Mouse (Mus musculus) embryonic facial prominence, embryonic 11.5 days (tissue): ENCODE measurements around the gene Olfr149. TPM values are rescaled to one million over a fixed set of nuclear protein-coding genes. Genes with fewer than 3 reads are reported as not detected.

Source experiments
- ATAC-seq: fragments of 200-750 bp; cut with Nextera tagmentation; replicated peaks from 2 replicates; pipeline ENCODE4 v1.8.0; 2017; ENCODE audit warnings: low read depth; ENCODE audit not compliant: insufficient number of reproducible peaks, low FRiP score, low TSS enrichment
- DNase-seq: peaks from one replicate; pipeline ENCODE4 v3.0.0-alpha.2; 2015; ENCODE audit warnings: low spot score
- H3K27ac ChIP-seq: fragments of 300-500 bp; sonication (generic); replicated peaks from 2 replicates; pipeline ENCODE4 v1.5.1; 2014; ENCODE audit warnings: mild to moderate bottlenecking, low read depth, low read length, control low read depth
- H3K27me3 ChIP-seq: fragments of 300-500 bp; sonication (generic); 2 replicates; pipeline ENCODE4 v1.6.1; 2014; ENCODE audit warnings: mild to moderate bottlenecking, low read length, moderate library complexity, mixed read lengths; ENCODE audit not compliant: control insufficient read depth, insufficient read depth
- H3K36me3 ChIP-seq: fragments of 300-500 bp; sonication (generic); replicated peaks from 2 replicates; pipeline ENCODE4 v1.6.1; 2014; ENCODE audit warnings: low read depth, mild to moderate bottlenecking, low read length, moderate library complexity, mixed read lengths; ENCODE audit not compliant: control insufficient read depth, insufficient read depth
- H3K4me1 ChIP-seq: fragments of 300-500 bp; sonication (generic); 2 replicates; pipeline ENCODE4 v1.6.1; 2014; ENCODE audit warnings: low read length, mixed read lengths; ENCODE audit not compliant: control insufficient read depth, insufficient read depth
- H3K4me2 ChIP-seq: fragments of 300-500 bp; sonication (generic); 2 replicates; pipeline ENCODE4 v1.6.1; 2014; ENCODE audit warnings: low read depth, mild to moderate bottlenecking, control low read depth, low read length, moderate library complexity
- H3K4me3 ChIP-seq: fragments of 300-500 bp; sonication (generic); 2 replicates; pipeline ENCODE4 v1.5.1; 2014; ENCODE audit warnings: low read depth, low read length, control low read depth
- H3K9ac ChIP-seq: fragments of 300-500 bp; sonication (generic); replicated peaks from 2 replicates; pipeline ENCODE4 v1.6.1; 2014; ENCODE audit warnings: mild to moderate bottlenecking, control low read depth, low read length
- H3K9me3 ChIP-seq: fragments of 300-500 bp; sonication (generic); replicated peaks from 2 replicates; pipeline ENCODE4 v1.6.1; 2016; ENCODE audit warnings: mild to moderate bottlenecking, low read length, inconsistent platforms, mixed read lengths; ENCODE audit not compliant: control insufficient read depth
- WGBS: fragments of 180-500 bp; shearing (Covaris S2); extraction: QIAGEN DNeasy Blood & Tissue Kit; methylation state at CpG from one replicate; pipeline ENCODE4 v1.1.7; 2014; 5-methylcytosine and 5-hydroxymethylcytosine counted together
- polyA plus RNA-seq: library from polyadenylated mRNA; unstranded; fragments of >200 nt; fragmentation: Nextera tagmentation; extraction: Ambion mirVana; gene quantifications from 2 replicates; pipeline ENCODE4 v1.2.1, GENCODE M21; 2014

Gene Olfr149
- polyA plus RNA-seq, 1 experiment from 2014 or later: not detected

DNA sequence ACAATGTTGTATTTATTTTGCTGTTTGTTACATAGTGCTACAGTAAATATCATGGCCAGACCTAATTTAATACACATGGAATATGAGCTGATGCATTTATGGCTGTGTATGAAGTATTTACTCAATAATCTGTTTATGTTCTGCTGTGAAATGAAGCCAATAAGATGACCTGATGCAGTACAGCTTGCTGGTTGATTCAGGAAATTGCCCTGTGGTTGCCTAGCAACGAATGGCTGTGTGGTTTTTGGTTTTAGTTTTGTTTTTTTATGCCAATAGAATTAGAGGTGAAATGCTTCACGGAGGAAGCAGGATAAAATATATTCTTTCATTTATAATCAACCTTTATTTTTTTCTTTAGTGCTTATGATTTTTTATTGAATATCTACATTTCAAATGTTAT lies 27.6 kb downstream of the Olfr149 start:
- no peaks in the 10 kb centered on the region for H3K27me3 ChIP-seq
- no peak overlapping the region for H3K4me2 ChIP-seq
- 68% methylated on average over 2 of the region's 2 CpGs for WGBS
- no peak for ATAC-seq
- no peaks in the 10 kb centered on the region for H3K36me3 ChIP-seq
- no peak for DNase-seq
- H3K9ac ChIP-seq: no peak overlapping the region
- no peaks in the 10 kb centered on the region for H3K4me1 ChIP-seq
- no peak overlapping the region for H3K27ac ChIP-seq
- no peaks in the 10 kb centered on the region for H3K9me3 ChIP-seq
- H3K4me3 ChIP-seq: no peak overlapping the region

- ATAC-seq (no peak), DNase-seq (no peak)
- H3K4me1 ChIP-seq: no peaks in the 10 kb centered on the region
- no peaks in the 10 kb centered on the region for H3K36me3 ChIP-seq
- H3K27ac ChIP-seq: no peak overlapping the region
- 93% methylated on average over 2 of the region's 2 CpGs for WGBS
- H3K4me3 ChIP-seq: no peak overlapping the region
- no peak overlapping the region for H3K4me2 ChIP-seq
- H3K27me3 ChIP-seq: no peaks in the 10 kb centered on the region
- H3K9me3 ChIP-seq: no peaks in the 10 kb centered on the region
- no peak overlapping the region for H3K9ac ChIP-seq
Measured at GRCm38 (mm10) chr9:39678557-39678956, 28.4 kb downstream of the Olfr149 start.

GRCm38 (mm10) chr9:39674820-39675219 lies 32.1 kb downstream of the Olfr149 start:
- H3K9ac ChIP-seq: no peak overlapping the region
- no peak overlapping the region for H3K4me2 ChIP-seq
- no peak overlapping the region for H3K4me3 ChIP-seq
- no peaks in the 10 kb centered on the region for H3K4me1 ChIP-seq
- DNase-seq (no peak), ATAC-seq (no peak)
- no peaks in the 10 kb centered on the region for H3K27me3 ChIP-seq
- H3K36me3 ChIP-seq: no peaks in the 10 kb centered on the region
- H3K27ac ChIP-seq: no peak overlapping the region
- 87% methylated on average over 2 of the region's 2 CpGs for WGBS
- no peaks in the 10 kb centered on the region for H3K9me3 ChIP-seq

GRCm38 (mm10) chr9:39669723-39670122 lies 37.2 kb downstream of the Olfr149 start:
- ATAC-seq: no peak
- H3K4me3 ChIP-seq: no peak overlapping the region
- WGBS: 81% methylated on average over 2 of the region's 2 CpGs

GRCm38 (mm10) chr9:39666905-39667304 lies 40.0 kb downstream of the Olfr149 start, which contains the start of gene Olfr963:
Olfr963 (plus strand) TSS chr9:39667205.
- DNase-seq (no peak), ATAC-seq (no peak)
- H3K36me3 ChIP-seq: no peaks in the 10 kb centered on the region
- no peak within 1 kb of the TSS for H3K4me3 ChIP-seq
- H3K4me1 ChIP-seq: no peaks in the 10 kb centered on the region
- no peak within 1 kb of the TSS for H3K9ac ChIP-seq
- H3K27me3 ChIP-seq: no peaks in the 10 kb centered on the region
- WGBS: 92% methylated on average over 1 of the region's 1 CpGs
- no peak within 1 kb of the TSS for H3K4me2 ChIP-seq
- H3K27ac ChIP-seq: no peak within 1 kb of the TSS
- H3K9me3 ChIP-seq: no peaks in the 10 kb centered on the region

More at GRCm38 (mm10) chr9:39669723-39670122, 37.2 kb downstream of the Olfr149 start:
- Histone ChIP-seq H3K9me3 (no peaks in the 10 kb centered on the region), H3K27ac (no peak overlapping the region), H3K27me3 (no peaks in the 10 kb centered on the region), H3K4me2 (no peak overlapping the region), H3K36me3 (no peaks in the 10 kb centered on the region), H3K9ac (no peak overlapping the region), H3K4me1 (no peaks in the 10 kb centered on the region)
- DNase-seq: no peak

GRCm38 (mm10) chr9:39654756-39655396 lies 52.0 kb downstream of the Olfr149 start:
- Histone ChIP-seq H3K4me3 (no peak overlapping the region), H3K4me2 (no peak overlapping the region), H3K27ac (no peak overlapping the region), H3K9ac (no peak overlapping the region), H3K9me3 (no peaks in the 10 kb centered on the region), H3K36me3 (no peaks in the 10 kb centered on the region), H3K4me1 (no peaks in the 10 kb centered on the region), H3K27me3 (no peaks in the 10 kb centered on the region)
- 77% methylated on average over 6 of the region's 6 CpGs for WGBS
- DNase-seq (no peak), ATAC-seq (no peak)

Other genes with a start within 250 kb of the Olfr149 start
- gene Olfr955, start 235.2 kb downstream of the Olfr149 start, polyA plus RNA-seq: not detected in 2 replicates
- gene Olfr44, start 213.1 kb downstream of the Olfr149 start, polyA plus RNA-seq: not detected in 2 replicates
- not detected in 2 replicates for gene Olfr957, start 191.3 kb downstream of the Olfr149 start, polyA plus RNA-seq
- not detected in 2 replicates for gene Olfr958, start 153.1 kb downstream of the Olfr149 start, polyA plus RNA-seq
- gene Olfr959, start 131.5 kb downstream of the Olfr149 start, polyA plus RNA-seq: not detected in 2 replicates
- 34.3 and 35.0 TPM in 2 replicates for gene AW551984, start 102.7 kb downstream of the Olfr149 start, polyA plus RNA-seq
- not detected in 2 replicates for gene Olfr148, start 96.5 kb downstream of the Olfr149 start, polyA plus RNA-seq
- gene Olfr960, start 85.7 kb downstream of the Olfr149 start, polyA plus RNA-seq: not detected in 2 replicates
- not detected in 2 replicates for gene Olfr961, start 62.0 kb downstream of the Olfr149 start, polyA plus RNA-seq
- gene Olfr963, start 39.9 kb downstream of the Olfr149 start, polyA plus RNA-seq: not detected in 2 replicates
- not detected in 2 replicates for gene Olfr965, start 4.2 kb upstream of the Olfr149 start, polyA plus RNA-seq
- not detected in 2 replicates for gene Olfr150, start 23.9 kb upstream of the Olfr149 start, polyA plus RNA-seq
- gene Olfr967, start 39.1 kb upstream of the Olfr149 start, polyA plus RNA-seq: not detected in 2 replicates
- not detected in 2 replicates for gene Olfr968, start 76.1 kb upstream of the Olfr149 start, polyA plus RNA-seq
- gene Olfr969, start 83.8 kb upstream of the Olfr149 start, polyA plus RNA-seq: not detected in 2 replicates
- gene Olfr970, start 101.7 kb upstream of the Olfr149 start, polyA plus RNA-seq: not detected in 2 replicates
- gene Olfr971, start 129.8 kb upstream of the Olfr149 start, polyA plus RNA-seq: not detected in 2 replicates
- not detected in 2 replicates for gene Olfr972, start 159.3 kb upstream of the Olfr149 start, polyA plus RNA-seq
- not detected in 2 replicates for gene Olfr229, start 200.2 kb upstream of the Olfr149 start, polyA plus RNA-seq
- gene Olfr974, start 230.4 kb upstream of the Olfr149 start, polyA plus RNA-seq: not detected in 2 replicates
- not detected in 2 replicates for gene Olfr975, start 244.9 kb upstream of the Olfr149 start, polyA plus RNA-seq